Mouse (Mus musculus) retina, embryonic 14.5 days (tissue): ENCODE measurements around the gene Tmem95.
A peak's percentile ranks its signal among the peaks of the same experiment; 100 is the strongest.

Experiments used
- DNase-seq: peaks from one replicate; pipeline ENCODE4 v3.0.0-alpha.2; 2015; ENCODE audit warnings: low spot score

Tmem95 gene

DNA sequence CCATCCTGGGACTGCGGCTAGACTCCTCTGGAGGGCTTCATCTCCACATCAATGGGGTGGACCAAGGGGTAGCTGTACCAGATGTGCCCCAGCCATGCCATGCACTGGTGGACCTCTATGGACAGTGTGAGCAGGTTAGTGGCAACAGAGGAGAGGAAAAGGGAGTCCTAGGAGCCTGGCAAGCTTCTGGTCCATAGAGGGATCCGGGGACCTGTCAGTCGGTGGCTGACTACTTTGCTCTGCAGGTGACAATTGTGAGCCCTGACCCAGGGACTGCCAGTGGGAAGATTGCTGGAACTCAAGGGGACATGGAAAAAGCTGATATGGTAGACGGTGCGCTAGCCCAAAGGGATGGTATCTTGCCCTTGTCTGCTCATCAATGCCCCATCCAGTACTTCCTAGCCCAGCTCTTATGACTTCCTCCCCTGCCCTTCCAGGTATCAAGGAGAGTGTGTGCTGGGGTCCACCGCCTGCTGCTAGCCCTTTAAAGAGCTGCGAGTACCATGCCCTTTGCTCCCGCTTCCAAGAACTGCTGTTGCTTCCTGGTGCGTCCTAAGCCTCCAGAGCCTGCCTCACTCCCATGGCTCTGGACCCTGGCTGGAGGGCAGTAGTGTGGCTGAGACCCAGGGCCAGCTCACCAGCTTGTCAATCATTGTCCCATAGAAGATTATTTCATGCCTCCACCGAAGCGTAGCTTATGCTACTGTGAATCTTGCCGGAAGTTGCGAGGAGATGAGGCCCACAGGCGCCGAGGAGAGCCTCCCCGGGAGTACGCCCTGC lies 33.2 kb upstream of the Tmem95 start:
- DNase-seq = no peak

DNA sequence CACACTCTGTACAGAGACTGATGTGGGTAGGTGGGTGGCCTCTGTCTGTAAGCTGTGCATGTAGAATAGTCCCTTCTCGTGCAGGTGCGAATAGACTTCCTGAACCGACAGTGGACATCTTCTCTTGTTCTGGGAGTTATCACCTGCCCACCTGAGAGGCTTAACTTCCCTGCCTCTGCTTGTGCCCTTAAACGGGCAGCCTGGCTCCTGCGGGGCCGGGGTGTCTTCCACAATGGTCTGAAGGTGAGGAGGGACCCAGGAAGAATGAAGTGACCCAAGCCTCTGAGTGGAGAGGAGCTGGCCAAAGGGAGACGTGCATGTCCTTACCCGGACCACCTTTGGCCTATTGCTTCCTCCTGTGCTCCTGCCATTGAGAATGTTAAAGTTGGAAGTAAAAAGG lies 32.4 kb upstream of the Tmem95 start:
- no peak for DNase-seq

DNA sequence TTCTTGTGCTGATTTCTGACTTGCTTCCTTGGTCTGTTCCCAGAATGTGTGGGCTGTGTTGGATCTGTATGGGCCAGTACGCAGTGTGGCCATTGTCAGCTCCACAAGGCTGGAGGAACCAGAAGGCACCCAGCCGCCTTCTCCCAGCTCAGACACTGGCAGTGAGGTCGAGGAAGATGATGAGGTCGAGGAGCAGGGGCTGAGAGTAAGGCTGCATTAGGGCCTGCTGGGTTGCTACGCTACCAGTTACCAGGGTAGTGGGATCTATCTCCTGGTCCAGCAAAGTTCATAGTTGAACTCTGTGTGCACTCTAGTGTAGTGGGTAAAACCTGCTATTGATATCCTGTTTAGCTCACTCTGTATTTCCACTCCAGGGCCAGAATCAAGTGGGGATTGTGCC lies 31.4 kb upstream of the Tmem95 start:
- no peak for DNase-seq

DNA sequence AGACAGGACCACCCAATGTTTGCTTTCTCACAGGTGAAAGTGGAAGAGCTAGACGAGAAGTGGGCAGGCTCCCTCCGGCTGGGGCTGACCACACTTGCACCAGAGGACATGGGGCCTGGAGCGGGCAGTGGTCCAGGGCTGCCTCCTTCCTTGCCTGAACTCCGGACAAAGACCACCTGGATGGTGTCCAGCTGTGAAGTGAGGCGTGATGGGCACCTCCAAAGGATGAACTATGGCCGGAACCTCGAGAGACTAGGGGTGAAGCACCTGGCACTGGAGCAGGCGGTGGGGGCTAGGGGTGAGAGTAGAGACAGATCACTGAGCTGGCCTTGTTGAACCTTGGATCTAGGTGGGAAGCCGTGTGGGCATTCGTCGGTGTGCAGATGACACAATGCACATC lies 30.8 kb upstream of the Tmem95 start:
- no peak for DNase-seq

DNA sequence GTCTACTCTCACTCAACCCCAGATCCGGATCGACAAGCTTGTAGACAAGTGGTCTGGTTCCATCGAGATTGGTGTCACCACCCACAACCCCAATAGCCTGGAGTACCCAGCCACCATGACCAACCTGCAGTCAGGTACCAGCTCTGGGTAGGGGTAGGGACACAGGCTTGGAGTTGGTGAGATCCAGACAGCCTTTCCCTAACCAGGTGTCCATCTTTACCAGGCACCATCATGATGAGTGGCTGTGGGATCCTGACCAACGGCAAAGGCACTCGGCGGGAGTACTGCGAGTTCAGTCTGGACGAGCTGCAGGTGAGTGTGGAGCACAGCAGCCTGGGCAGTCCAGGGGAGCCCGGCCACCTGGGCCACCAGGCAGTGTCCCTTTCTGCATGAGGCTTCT lies 26.5 kb upstream of the Tmem95 start:
- DNase-seq = no peak

DNA sequence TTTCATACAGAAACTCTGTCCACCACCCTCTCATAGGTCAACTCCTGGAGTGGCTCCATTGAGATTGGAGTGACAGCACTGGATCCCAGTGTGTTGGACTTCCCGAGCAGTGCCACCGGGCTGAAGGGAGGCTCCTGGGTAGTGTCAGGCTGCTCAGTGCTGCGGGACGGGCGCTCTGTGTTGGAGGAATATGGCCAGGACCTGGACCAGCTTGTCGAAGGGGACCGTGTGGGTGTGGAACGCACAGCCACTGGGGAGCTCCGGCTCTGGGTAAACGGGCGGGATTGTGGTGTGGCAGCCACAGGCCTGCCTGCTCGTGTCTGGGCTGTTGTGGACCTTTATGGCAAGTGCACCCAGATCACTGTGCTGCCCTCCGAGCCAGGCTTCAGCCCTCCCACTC lies 25.2 kb upstream of the Tmem95 start:
- DNase-seq = no peak

DNA sequence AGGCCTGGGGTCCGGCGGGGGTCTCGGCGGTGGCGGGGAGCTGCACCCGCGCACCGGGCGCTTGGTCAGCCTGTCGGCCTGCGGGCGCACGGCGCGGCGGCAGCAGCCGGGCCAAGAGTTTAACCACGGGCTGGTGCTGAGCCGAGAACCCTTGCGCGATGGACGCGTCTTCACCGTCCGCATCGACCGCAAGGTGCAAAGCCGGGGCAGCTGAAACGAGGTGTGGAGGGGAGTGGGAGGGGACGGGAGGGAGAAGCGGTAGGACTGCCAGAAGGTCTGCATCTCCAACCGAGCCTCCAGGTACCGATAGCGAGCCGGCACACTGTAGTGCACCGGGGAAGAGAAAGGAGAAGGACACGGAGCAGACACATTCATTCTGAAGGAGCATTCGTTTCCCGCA lies 24.2 kb upstream of the Tmem95 start:
- no peak for DNase-seq

DNA sequence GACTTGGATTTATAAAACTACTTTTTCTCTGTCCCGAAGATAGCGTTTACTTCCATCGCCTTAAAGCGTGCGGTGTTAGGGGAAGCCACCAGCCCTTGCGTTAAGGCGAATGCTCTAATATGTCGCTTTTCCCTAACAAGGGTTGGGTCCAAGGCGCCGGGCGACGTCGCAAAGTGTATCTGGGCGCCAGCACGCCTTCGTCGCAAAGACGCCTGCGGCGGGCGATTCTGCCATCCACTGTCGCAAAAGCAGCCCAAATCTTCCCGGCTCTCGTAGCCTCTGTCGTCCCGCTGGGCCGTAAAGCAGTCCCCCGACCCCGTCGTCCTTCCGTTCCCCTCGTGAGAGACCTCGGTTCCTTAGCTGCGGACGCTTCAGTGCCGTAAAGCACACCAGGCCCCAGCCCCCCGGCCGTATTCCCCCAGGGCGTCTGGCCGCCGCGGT lies 23.6 kb upstream of the Tmem95 start:
- DNase-seq = peak; percentile 98

DNA sequence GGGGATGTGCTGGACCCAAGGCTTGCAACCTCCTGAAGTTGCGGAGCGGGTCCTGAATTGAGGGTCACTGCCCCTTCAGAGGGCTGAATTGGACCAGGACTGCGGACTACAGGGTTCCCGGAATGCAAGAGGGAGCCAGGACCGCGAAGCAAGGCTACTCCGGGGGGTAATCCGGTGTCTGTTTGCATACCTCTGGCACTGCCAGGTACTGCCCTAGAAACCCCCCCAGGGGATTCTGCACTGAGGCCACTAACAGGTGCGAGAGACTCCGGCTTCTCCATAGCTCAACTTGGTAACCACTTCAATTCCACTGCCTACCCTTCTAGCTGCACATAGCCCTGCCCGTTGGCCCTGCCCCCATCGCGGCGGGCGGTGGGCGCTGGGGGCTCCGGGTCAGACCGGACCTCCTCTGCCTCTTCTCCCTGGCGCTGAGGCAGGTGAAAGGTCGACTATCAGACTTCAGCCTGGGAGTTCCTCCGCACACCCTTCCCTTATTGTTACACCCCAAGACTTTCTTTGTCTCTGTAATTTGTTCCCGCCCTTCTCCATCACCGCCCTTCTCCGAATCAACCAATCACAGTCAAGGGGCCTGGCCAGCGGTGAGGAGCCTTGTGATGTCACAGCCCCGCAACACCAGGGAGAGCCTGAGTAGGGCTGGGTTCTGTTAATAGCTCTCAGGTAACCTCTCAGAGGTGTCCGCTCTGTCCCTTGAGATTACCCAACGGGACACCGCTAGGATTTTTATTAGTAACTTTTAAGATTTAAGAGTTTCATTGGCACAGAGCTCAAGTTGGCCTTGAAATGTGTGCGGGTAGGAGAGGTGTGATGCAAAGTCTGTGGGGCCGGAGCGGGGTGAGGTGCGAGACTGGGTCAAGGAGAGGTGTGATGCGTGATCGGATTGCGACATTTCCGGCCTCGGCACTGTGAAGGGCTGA lies 22.9 kb upstream of the Tmem95 start, which contains the start of the genes 2810408A11Rik and Neurl4:
2810408A11Rik (minus strand) TSS at position 517 of the 935 bp plus-strand sequence.
Neurl4 (plus strand) TSS at position 602 of the 935 bp plus-strand sequence.
- peak; percentile 93 for DNase-seq

DNA sequence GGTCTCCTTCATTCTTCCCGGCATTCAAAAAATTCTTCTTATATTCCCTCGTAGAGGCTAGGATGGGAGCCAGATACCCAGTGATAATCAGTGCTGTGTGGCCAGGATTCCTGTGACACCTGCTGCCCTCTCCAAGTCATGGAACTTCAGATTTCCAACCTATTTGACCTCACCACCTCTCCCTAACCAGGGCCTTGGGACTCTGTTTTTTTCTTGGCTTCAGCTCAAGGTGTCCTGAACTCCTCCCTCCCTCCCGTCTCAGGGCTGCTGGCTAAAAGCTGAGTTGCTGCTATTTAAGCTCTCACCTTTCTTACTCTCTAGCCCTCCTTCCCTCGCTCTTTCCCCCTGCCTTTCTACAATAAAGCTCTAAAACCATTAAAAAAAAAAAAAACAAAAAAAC lies 22.1 kb upstream of the Tmem95 start:
- DNase-seq = no peak

DNA sequence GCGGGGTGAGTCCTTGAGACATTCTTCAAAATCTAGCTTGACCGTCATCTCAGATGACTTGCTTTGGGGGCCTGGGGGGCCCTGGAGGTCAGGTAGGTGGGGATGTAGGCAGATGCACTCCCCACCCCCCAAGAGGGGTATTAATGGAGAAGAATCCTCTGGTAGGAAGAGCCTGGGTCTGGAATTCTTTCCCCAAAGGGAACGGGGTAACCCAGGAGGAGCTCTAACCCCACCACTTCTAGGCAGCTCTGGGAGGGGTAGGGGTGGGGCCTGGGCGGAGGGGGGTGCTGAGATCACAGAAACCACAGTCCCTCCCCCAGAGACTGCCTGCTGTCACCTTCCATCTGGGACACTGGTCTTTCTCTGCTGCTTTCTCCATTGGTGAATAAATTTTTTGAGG lies 17.5 kb upstream of the Tmem95 start, which contains the start of gene Acap1:
Acap1 (minus strand) TSS at position 249 of the 400 bp plus-strand sequence.
- no peak for DNase-seq

DNA sequence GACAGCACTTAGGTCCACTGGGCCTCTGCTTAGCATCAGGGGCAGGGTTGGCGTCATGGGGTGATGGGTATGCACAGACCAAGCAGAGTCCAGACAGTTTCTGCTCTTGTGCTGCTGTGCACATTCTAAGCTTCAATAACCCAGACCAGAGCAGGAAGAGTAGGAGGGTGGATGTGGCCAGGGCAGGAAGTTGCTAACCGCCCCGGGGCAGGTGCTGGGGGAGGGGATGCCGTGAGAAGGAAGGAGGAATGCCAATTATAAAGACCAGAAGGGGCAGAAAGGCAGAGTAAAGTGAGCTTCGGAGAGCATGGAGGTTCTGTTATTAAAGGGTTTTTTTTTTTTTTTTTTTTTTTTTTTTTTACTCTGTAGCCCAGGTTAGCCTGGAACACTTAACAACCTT lies 16.9 kb upstream of the Tmem95 start:
- no peak for DNase-seq

DNA sequence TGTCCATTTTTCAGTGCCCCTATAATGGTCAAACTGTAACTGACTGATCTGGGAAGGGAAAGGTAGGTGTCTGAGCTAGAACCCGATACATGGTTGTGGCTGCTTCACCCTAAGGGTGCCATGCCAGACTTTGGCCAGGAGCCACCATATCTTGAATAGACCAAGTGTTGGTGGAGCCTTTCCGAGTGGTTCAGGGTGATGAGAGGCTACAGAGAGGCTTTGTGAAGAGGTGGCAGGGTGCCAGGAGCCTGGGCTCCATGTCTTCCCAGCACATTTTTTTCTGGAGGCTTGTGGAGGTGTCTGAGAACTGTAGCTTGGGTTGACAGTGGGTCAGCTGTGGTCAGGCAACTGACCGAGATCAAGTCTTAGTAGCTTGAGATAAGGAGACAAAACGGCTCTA lies 13.7 kb upstream of the Tmem95 start:
- DNase-seq = no peak

DNA sequence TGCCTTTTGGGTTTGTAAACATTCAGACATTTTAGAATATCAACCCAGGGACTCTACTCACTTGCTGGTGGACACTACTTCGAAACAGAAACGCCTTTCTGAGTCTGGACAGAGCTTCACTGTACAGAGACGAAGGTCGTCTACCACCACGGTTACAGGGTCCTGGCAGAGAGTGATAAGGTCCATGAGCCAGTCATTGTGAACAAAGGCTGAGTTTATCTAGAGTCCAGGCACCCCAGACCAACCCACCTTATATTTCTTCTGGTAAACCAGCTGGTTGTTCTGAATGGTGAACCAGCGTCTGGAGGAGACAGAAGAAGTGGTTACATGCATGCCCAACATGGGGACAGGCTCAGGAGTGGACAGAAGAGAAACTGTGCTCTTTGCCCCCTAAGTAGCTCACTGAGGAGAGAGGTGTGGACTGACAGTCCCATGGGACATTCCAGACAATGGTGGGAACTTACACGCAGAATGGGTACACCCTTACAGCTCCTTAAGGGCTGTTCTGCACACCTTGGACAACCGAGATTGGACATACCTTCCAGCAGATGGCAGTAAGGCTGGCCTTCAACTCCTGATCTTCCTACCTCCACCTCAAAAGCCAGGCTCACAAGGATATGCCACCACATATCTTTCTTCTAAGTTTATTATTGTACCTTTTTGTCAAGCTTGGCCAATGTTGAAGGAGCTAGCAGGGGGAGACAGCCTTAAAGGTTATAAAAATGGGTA lies 9.3 kb upstream of the Tmem95 start:
- no peak for DNase-seq

DNA sequence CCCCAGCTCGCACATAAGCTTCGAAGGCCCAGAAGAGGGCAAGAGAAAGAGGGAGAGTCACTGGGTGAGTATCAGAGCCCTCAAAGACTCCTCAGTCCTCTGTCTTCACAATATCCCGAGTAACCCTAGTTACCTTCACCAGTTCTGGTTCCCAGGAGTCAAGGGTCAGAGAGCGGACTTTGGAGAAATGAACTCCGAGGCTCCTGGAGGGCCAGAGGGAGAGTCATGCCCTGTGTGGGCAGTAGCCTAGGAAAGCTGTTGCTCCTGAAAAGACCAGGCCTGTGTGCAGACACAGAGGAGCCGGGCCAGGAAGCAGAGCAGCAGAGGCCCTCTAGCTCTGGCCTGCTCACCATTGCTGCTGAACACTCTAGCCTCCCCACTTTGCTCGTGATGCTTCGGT lies 6.8 kb upstream of the Tmem95 start:
- DNase-seq = no peak

DNA sequence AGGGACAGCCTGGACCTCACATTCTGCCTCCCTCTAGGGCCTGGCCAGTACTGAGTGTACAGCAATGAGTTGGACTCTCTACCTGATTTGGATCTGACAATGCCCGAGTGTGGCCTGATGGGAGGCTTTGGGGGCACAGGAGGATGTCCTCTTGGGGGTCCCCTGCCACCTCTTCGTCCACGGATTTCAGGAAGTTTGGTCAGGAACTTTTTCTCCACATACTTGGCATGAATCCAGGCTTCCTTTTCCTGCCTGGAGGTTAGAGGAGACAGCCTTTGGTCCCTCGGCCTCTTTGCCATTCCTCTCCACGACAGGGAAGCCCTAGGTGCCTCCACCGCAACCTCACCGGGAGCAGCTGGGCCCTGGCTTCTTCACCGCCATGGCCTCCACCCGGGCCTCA lies 6.4 kb upstream of the Tmem95 start:
- DNase-seq = no peak

DNA sequence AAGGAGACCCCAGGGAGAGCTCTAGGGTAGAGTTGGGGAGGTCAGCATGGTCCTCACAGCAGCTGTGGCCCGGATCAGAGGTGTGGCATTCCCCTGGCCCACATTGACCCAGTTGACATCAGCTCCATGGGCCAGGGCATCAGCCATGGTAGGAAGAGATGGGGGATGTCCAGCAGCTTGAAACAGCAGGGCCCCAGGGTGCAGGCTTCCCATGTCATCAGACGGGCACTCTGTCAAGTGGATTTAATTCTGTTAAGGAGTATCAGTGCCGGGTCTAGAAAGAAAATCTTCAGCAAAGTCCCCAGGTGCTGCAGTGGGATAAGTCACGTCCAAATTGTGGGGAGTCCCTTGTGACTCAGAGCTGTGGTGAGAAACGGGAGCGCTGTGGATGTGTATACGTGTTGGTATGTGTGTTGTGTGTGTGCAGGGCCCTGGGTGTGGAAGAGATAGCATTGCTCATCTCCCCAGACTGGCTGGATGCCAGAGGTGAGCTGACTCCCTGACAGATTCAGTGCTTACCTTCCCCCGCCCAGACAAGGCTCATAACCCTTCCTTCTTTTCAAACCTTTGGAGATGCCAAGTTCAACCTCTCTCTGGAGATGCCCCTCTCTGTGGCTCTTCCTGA lies 5.8 kb upstream of the Tmem95 start:
- no peak for DNase-seq

DNA sequence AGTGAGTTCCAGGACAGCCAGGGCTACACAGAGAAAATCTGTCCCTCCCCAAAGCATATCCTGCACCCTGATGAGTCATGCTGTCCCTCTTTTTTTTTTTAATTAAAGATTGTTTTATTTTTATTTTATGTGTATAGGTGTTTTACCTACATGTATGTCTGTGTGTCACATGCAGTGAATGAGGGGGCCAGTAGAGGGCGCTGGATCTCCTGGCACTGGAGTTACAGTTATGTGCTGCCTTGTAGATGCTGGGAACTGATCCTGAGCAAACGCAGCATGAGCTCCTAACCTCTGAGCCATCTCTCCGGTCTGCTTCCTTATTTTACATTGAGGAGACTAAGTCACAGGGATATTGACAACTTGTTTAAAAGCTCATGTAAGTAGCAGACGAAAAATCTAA lies 5.2 kb upstream of the Tmem95 start:
- DNase-seq = peak; percentile 53

DNA sequence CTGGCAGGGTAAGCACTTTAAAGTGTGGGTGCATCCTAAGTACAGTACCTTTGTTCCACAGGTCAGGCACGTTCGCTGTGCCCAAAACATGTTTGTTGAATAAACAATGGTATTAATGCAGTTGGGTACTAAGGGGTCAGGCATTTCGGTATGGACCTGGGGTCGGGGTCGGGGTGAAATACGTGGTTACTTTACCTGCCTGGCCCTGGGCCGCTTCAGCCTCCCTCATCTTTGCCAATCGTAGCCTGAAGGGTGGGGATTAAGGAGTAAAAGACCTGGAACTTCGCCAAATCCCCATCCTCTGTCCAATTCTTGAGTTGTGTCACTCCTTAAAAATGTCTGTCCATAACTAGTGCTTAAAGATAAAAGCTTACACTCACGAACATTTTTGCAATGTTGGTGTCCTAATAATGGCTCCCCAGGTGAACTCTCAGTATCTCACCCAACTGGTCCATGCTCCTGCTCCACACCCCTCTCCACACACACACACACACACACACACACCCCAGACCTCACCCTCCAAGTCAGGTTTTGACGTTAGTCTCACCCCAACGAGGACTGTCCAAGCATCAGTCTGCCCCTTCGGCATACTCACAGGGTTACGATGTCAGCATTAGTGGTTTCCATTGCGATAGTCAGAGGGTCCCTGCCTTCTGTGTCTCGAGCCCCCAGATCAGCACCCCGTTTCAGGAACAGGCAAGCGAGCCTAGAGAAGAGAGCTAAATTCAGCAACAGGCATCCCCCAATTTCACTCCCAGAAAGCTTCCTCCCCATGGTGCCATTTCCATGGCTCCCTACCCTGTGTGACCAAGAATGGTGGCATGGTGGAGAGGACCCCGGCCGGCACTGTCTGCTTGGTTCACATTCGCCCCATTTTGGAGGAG lies 4.2 kb upstream of the Tmem95 start:
- no peak for DNase-seq

DNA sequence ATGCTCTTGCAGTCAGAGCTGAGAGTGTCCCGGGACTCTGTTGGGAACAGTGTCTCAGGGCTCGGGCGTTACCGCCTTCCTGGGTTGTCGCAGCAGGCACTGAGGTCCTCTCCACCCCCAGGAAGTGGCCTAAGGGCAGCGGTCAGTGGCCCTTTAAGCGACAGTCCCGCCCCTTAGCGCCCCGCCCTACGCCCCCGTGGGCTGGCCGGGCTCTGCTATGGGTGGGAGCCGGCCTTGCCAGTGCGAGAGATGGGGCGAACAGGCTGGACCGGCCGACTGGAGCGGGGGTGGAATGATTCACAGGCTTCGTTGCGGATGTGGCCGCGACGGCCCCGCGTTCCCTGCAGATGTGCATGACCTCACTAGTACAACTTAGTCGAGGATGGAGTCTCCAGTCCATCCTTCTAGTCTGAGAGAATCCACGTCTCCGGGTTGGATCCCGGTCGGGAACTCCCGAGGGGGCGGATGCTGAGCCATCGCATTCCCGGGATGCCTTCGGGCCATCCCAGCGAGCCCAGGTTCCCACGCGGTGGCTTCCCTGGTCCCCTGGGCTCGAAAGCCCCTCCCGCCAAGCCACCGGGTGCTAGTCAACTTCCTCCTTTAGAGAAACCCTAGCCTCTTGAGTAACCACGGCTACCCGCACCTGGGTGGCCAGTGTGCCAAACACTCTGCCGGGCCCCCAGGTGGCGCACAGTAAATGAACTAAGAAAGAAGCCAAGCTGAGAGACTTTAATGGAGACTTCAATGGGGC lies 3.2 kb upstream of the Tmem95 start, which contains the start of gene Kctd11:
Kctd11 (minus strand) TSS at position 554 of the 751 bp plus-strand sequence.
- peak; percentile 81 for DNase-seq
